8 mouse cellular contexts compared by ENCODE assay signal in genomic region chr2:39190561-39191056, GRCm38 (mm10). TPM values are rescaled to one million over a fixed set of nuclear protein-coding genes. Genes with fewer than 3 reads are reported as not detected.
DNase-seq lines count a peak whose midpoint lies in the region; ATAC-seq and TF ChIP-seq lines count a peak whose summit lies in the region.

Gene Scai, minus strand, starts transcription at chr2:39190734.

- no peaks in the 10 kb centered on the region for H3K27me3 ChIP-seq in G1E (ENCODE audit: insufficient read depth, low read length)
- H3K27me3 ChIP-seq in forebrain, embryonic 16.5 days (replicated peaks; ENCODE audit: control insufficient read depth, insufficient read depth, low read length) = no peaks in the 10 kb centered on the region
- no peaks in the 10 kb centered on the region for H3K27me3 ChIP-seq in lung, embryonic 14.5 days (ENCODE audit: insufficient read depth, low read length)
- no peaks in the 10 kb centered on the region for H3K27me3 ChIP-seq in thymus, adult 2 months (ENCODE audit: control insufficient read depth, insufficient read depth, low read length)

- H3K27ac ChIP-seq in forebrain, embryonic 16.5 days (ENCODE audit: low read length) = peak within 1 kb of the TSS; percentile 99
- H3K27ac ChIP-seq in layer of hippocampus, adult 2 months = peak within 1 kb of the TSS; percentile 99
- H3K27ac ChIP-seq in lung, embryonic 14.5 days (ENCODE audit: low read depth) = peak within 1 kb of the TSS; percentile 96
- no peak within 1 kb of the TSS for H3K27ac ChIP-seq in olfactory bulb, adult 2 months (ENCODE audit: insufficient read depth, low read depth, low read length)
- peak within 1 kb of the TSS; percentile 67 for H3K27ac ChIP-seq in thymus, adult 2 months (ENCODE audit: control insufficient read depth, insufficient read depth, low read length)

- peaks cover 18% of the 10 kb centered on the region for H3K4me1 ChIP-seq in G1E (ENCODE audit: insufficient read depth, low read depth, low read length)
- H3K4me1 ChIP-seq in forebrain, embryonic 16.5 days (replicated peaks; ENCODE audit: control insufficient read depth, insufficient read depth, low read length) = peaks cover 13% of the 10 kb centered on the region
- peaks cover 5% of the 10 kb centered on the region; the same call in 1 of the 2 replicates for H3K4me1 ChIP-seq in lung, embryonic 14.5 days (ENCODE audit: insufficient read depth)
- peaks cover 7% of the 10 kb centered on the region; the same call in 1 of the 2 replicates for H3K4me1 ChIP-seq in olfactory bulb, adult 2 months (ENCODE audit: control insufficient read depth, insufficient read depth, low read length)
- peaks cover 4% of the 10 kb centered on the region; the same call in 1 of the 2 replicates for H3K4me1 ChIP-seq in thymus, adult 2 months (replicated peaks; ENCODE audit: control insufficient read depth, insufficient read depth, low read length)

- H3K9me3 ChIP-seq in G1E (replicated peaks) = no peaks in the 10 kb centered on the region
- no peaks in the 10 kb centered on the region for H3K9me3 ChIP-seq in forebrain, embryonic 16.5 days (ENCODE audit: control insufficient read depth, low read length)
- H3K9me3 ChIP-seq in lung, embryonic 14.5 days (ENCODE audit: low read depth, low read length) = no peaks in the 10 kb centered on the region

- TF ChIP-seq POLR2A in olfactory bulb, adult 2 months (IDR thresholded peaks at IDR 0.05; ENCODE audit: insufficient read depth, low read depth, low read length) = peak; percentile 75
- peak; percentile 66; the same call in 1 of the 2 replicates for TF ChIP-seq POLR2A in thymus, adult 2 months (IDR thresholded peaks at IDR 0.05; ENCODE audit: control insufficient read depth, extremely low read depth, insufficient read depth, low read length, poor library complexity)

- peaks cover 29% of the 10 kb centered on the region for H3K36me3 ChIP-seq in G1E (replicated peaks)
- no peaks in the 10 kb centered on the region for H3K36me3 ChIP-seq in forebrain, embryonic 16.5 days (ENCODE audit: control insufficient read depth, insufficient read depth)
- H3K36me3 ChIP-seq in lung, embryonic 14.5 days (ENCODE audit: insufficient read depth) = peaks cover 5% of the 10 kb centered on the region; the same call in 1 of the 2 replicates
- no peaks in the 10 kb centered on the region for H3K36me3 ChIP-seq in thymus, adult 2 months (ENCODE audit: control insufficient read depth, insufficient read depth, low read length)

- H3K4me2 ChIP-seq in forebrain, embryonic 16.5 days (ENCODE audit: low read length) = peak within 1 kb of the TSS; percentile 82
- peak within 1 kb of the TSS; percentile 87 for H3K4me2 ChIP-seq in lung, embryonic 14.5 days

- intact Hi-C loops in heart, postnatal 36 days (cut with DNase I) = loop anchor here (1.0 to 10.0 kb wide), 4 partner anchors 37 to 266 kb away; partner anchors contain the start of genes Golga1, Nr6a1 and Ppp6c

- peak; percentile 99 for ATAC-seq in G1E (ENCODE audit: extremely low read depth, insufficient number of reproducible peaks, low FRiP score, poor library complexity, severe bottlenecking)
- ATAC-seq in forebrain, embryonic 16.5 days = peak; percentile 100
- ATAC-seq in lung, embryonic 14.5 days (ENCODE audit: insufficient read depth) = peak; percentile 100

- under 1% methylated on average over 37 of the region's 41 CpGs for WGBS in forebrain, embryonic 16.5 days
- under 1% methylated on average over 41 of the region's 41 CpGs for WGBS in lung, embryonic 14.5 days
- WGBS in olfactory bulb, adult 2 months = under 1% methylated on average over 41 of the region's 41 CpGs
- 0% methylated on average over 41 of the region's 41 CpGs for WGBS in thymus, adult 2 months

- peak; percentile 99 for DNase-seq in G1E (ENCODE audit: low spot score)
- DNase-seq in cerebellum, adult 18-20 months = peak; percentile 97 to 100
- DNase-seq in heart, postnatal 36 days = peak; percentile 92 to 94
- DNase-seq in layer of hippocampus, adult 2 months (ENCODE audit: low spot score in 2 of 2) = peak; percentile 96 to 99
- peak; percentile 98 for DNase-seq in lung, embryonic 14.5 days
- DNase-seq in thymus, adult 2 months = peak; percentile 99

- peak within 1 kb of the TSS; percentile 84 for H3K9ac ChIP-seq in forebrain, embryonic 16.5 days (replicated peaks; ENCODE audit: low read depth, low read length)
- H3K9ac ChIP-seq in lung, embryonic 14.5 days = peak within 1 kb of the TSS; percentile 84

- H3K4me3 ChIP-seq in G1E (ENCODE audit: low read depth, low read length) = peak within 1 kb of the TSS; percentile 93
- peak within 1 kb of the TSS; percentile 99 for H3K4me3 ChIP-seq in forebrain, embryonic 16.5 days (replicated peaks; ENCODE audit: low read length)
- peak within 1 kb of the TSS; percentile 87 for H3K4me3 ChIP-seq in layer of hippocampus, adult 2 months
- H3K4me3 ChIP-seq in lung, embryonic 14.5 days (ENCODE audit: low read depth, low read length) = peak within 1 kb of the TSS; percentile 86
- H3K4me3 ChIP-seq in olfactory bulb, adult 2 months (ENCODE audit: insufficient read depth, low read depth, low read length) = peak within 1 kb of the TSS; percentile 70
- peak within 1 kb of the TSS; percentile 69 for H3K4me3 ChIP-seq in thymus, adult 2 months (ENCODE audit: control insufficient read depth, insufficient read depth, low read length)

- peak; percentile 48 for TF ChIP-seq CTCF in G1E (IDR thresholded peaks at IDR 0.05; ENCODE audit: low read depth, low read length)
- peak; percentile 94 for TF ChIP-seq CTCF in layer of hippocampus, adult 2 months (conservative IDR thresholded peaks at IDR 0.05)
- TF ChIP-seq CTCF in lung, embryonic 14.5 days (IDR thresholded peaks at IDR 0.05; ENCODE audit: low read depth) = peak; percentile 90
- TF ChIP-seq CTCF in olfactory bulb, adult 2 months (IDR thresholded peaks at IDR 0.05; ENCODE audit: insufficient read depth, low read depth, low read length) = no peak
- peak; percentile 82 for TF ChIP-seq CTCF in thymus, adult 2 months (IDR thresholded peaks at IDR 0.05; ENCODE audit: borderline replicate concordance, control insufficient read depth, extremely low read depth, insufficient read depth, low read length, poor library complexity)

RNA-seq across cellular contexts. Expression of gene Scai, which starts in this region (rescaled TPM):
- 28.6 and 31.7 TPM in 2 replicates for total RNA-seq in G1E (2014; fragmentation: Nextera tagmentation)
- 9.3 and 9.7 TPM in 2 replicates for total RNA-seq in G1E (2017)
- polyA plus RNA-seq in G1E (2012) = 35.4 and 38.6 TPM in 2 replicates
- 17.9 and 21.7 TPM in 2 replicates for polyA plus RNA-seq in forebrain, embryonic 16.5 days (2015; fragmentation: Nextera tagmentation; extraction: Ambion mirVana)
- 1 to 10 TPM; 4.0 to 6.2 TPM for total RNA-seq in heart, postnatal 36 days (2021)
- 10 to 100 TPM; 53.8 to 58.7 TPM for total RNA-seq in layer of hippocampus, adult 2 months (2021)
- 8.0 and 8.1 TPM in 2 replicates for polyA plus RNA-seq in lung, embryonic 14.5 days (2014; fragmentation: Nextera tagmentation; extraction: Ambion mirVana)
- polyA plus RNA-seq in olfactory bulb, adult 2 months (2012; ENCODE audit: insufficient read depth, insufficient read length, low replicate concordance, missing spikeins) = not detected in 2 replicates
- polyA plus RNA-seq in thymus, adult 2 months (2012; rRNA removed) = 3.9 and 4.8 TPM in 2 replicates
